Mouse (Mus musculus) ZHBTc4 (cell line): ENCODE data around the gene Ankrd11.

ENCODE experiments used
- DNase-seq: peaks from one replicate; pipeline ENCODE4 v3.0.0-alpha.2; 2011; ENCODE audit warnings: low read depth, low spot score

The Ankrd11 gene

GRCm38 (mm10) chr8:122927841-122928240 is 114.2 kb downstream of the Ankrd11 start:
- DNase-seq = no peak

GRCm38 (mm10) chr8:122926782-122927181 is 115.3 kb downstream of the Ankrd11 start:
- DNase-seq = peak; percentile 70

DNA sequence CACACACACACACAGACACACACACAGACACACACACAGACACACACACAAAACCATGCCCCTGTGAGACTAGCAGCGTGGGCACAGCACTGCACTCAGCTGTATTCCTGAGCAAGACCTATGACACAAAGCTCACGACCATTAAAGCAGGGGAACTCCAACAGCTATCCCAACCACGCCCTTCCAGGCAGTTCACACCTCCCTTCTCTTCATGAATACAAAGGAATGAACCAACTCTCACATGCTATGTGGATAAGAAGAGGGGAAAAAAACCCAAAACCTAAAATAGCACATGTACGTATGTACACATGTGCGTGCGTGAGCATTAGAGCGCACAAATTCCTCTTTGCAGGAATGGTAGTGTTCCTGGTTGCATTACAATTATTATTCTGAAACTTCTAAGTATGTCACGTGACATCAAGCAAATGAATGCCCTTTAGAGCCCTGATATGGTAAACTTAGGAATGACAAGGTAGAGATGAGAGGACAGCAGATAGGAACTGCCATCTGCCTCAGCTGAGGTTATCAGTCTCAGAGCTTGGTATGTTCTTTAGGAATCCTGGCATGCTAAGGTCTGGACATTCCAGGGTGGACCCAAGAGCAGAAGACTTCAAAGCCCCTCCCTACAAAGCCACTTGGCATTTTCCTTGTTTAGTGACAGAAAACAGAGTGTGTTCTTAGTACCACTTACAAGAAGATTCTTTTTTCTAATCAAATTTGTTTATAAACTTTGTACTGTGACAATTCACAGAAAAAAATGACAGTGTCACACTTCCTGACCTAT is 115.9 kb downstream of the Ankrd11 start:
- DNase-seq = peak; percentile 70

- no peak for DNase-seq
These were observed 118.0 kb downstream of the Ankrd11 start for GRCm38 (mm10) chr8:122924091-122924490.

- no peak for DNase-seq
These were observed 118.5 kb downstream of the Ankrd11 start for GRCm38 (mm10) chr8:122923431-122924090.

- no peak for DNase-seq
These were observed 119.1 kb downstream of the Ankrd11 start for GRCm38 (mm10) chr8:122922945-122923344.

- DNase-seq = no peak
These were observed 121.2 kb downstream of the Ankrd11 start for GRCm38 (mm10) chr8:122920890-122921289.

- no peak for DNase-seq
These were observed 123.5 kb downstream of the Ankrd11 start for GRCm38 (mm10) chr8:122918438-122919107.

- peak; percentile 34 for DNase-seq
These were observed 124.3 kb downstream of the Ankrd11 start for GRCm38 (mm10) chr8:122917531-122918392.

GRCm38 (mm10) chr8:122916766-122917165 is 125.3 kb downstream of the Ankrd11 start:
- no peak for DNase-seq

- DNase-seq = no peak
These were observed 129.2 kb downstream of the Ankrd11 start for GRCm38 (mm10) chr8:122912871-122913270.

GRCm38 (mm10) chr8:122912150-122912549 is 129.9 kb downstream of the Ankrd11 start:
- no peak for DNase-seq

- DNase-seq = peak; percentile 75
These were observed 135.5 kb downstream of the Ankrd11 start for GRCm38 (mm10) chr8:122906463-122907021.

- DNase-seq = no peak
These were observed 136.7 kb downstream of the Ankrd11 start for GRCm38 (mm10) chr8:122905346-122905745.

- DNase-seq = no peak
These were observed 137.6 kb downstream of the Ankrd11 start for GRCm38 (mm10) chr8:122904496-122904895.

GRCm38 (mm10) chr8:122903002-122903401 is 139.1 kb downstream of the Ankrd11 start:
- DNase-seq = no peak

DNA sequence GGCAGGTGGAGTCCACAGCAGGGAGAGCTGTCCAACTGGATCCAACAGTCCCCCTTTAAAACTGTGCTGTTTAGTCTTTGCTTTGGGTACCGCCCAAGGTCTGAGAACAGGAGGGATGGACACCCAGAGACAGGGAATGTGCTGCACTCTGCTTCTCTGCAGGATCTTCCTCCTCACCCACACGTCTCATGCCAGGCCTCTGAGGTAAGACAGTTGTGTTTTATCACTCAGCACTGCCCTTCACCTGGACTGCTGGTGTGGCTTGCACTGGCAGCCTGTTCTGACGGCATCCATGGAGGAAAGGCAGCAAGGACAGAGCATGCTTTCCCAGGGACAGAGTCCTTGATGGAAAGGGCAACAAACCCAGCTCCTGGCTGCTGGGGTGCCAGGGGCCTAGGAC is 139.5 kb downstream of the Ankrd11 start:
- no peak for DNase-seq

- DNase-seq = no peak
These were observed 140.1 kb downstream of the Ankrd11 start for GRCm38 (mm10) chr8:122901892-122902515.

GRCm38 (mm10) chr8:122901476-122901875 is 140.6 kb downstream of the Ankrd11 start:
- no peak for DNase-seq

- no peak for DNase-seq
These were observed 143.0 kb downstream of the Ankrd11 start for GRCm38 (mm10) chr8:122899085-122899484.

DNA sequence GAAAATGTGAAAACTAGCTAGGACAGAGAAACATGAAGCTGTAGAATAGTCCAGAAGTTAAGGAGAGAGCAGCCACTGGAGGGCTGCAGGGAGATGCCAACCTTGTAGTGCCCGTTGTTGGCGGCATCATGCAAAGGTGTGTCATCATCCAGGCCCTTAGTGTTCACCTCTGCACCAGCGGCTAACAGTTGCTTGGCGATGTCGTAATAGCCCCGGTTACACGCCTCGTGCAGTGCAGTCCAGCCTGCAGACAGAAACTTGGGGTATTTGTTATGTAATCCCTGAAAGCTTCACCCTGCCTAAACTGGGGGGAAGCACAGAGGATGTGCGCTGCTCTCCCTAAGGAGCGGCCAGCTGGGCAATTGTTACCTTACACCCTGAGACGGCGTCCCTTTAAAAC is 143.6 kb downstream of the Ankrd11 start:
- DNase-seq = no peak
